Mouse (Mus musculus): ENCODE data around the gene Qk.

GRCm38 (mm10) chr17:10356294-10356693 lies 36.6 kb upstream of the Qk start:
- TF ChIP-seq CTCF (IDR thresholded peaks at IDR 0.05; ENCODE audit: low read depth), result no peak
- no peak for TF ChIP-seq EP300 (IDR thresholded peaks at IDR 0.05; ENCODE audit: low read depth)
